Mouse (Mus musculus) liver, embryonic 14.5 days (tissue): ENCODE results near the gene Acot8. TPM values are rescaled to one million over a fixed set of nuclear protein-coding genes. Genes with fewer than 3 reads are reported as not detected.
A peak's percentile ranks its signal among the peaks of the same experiment; 100 is the strongest.

ENCODE experiments used
- ATAC-seq: fragments of 200-750 bp; cut with Nextera tagmentation; 2 replicates; pipeline ENCODE4 v1.8.0; 2017; ENCODE audit warnings: moderate number of reproducible peaks, mild to moderate bottlenecking, moderate library complexity; ENCODE audit not compliant: insufficient read depth
- DNase-seq, 3 experiments: peaks; one replicate each; pipeline ENCODE4 v3.0.0-alpha.2; 2012 to 2013; ENCODE audit warnings: low read depth in 3 of 3, low spot score in 3 of 3
- H3K27ac ChIP-seq: fragments of 300-500 bp; sonication (generic); 2 replicates; pipeline ENCODE4 v1.5.1; 2014; ENCODE audit warnings: moderate library complexity, mild to moderate bottlenecking, control low read depth, inconsistent platforms
- H3K27me3 ChIP-seq: fragments of 300-500 bp; sonication (generic); 2 replicates; pipeline ENCODE4 v1.6.1; 2014; ENCODE audit warnings: mild to moderate bottlenecking, low read length, moderate library complexity; ENCODE audit not compliant: control insufficient read depth, insufficient read depth
- H3K36me3 ChIP-seq: fragments of 300-500 bp; sonication (generic); replicated peaks from 2 replicates; pipeline ENCODE4 v1.6.1; 2014; ENCODE audit warnings: low read depth; ENCODE audit not compliant: control insufficient read depth, insufficient read depth
- H3K4me1 ChIP-seq, 2 experiments: fragments of 200-500 bp in 1 of 2; fragments of 300-500 bp in 1 of 2; sonication (generic) in 1 of 2; replicated peaks; 2 replicates each; pipeline ENCODE4 v1.6.1; 2012 to 2014; ENCODE audit warnings: antibody characterized with exemption in 1 of 2, inconsistent platforms in 1 of 2, low read length in 1 of 2; ENCODE audit not compliant: control insufficient read depth in 2 of 2, insufficient read depth in 2 of 2
- H3K4me2 ChIP-seq: fragments of 300-500 bp; sonication (generic); 2 replicates; pipeline ENCODE4 v1.6.1; 2014; ENCODE audit warnings: low read depth, mild to moderate bottlenecking, control low read depth, moderate library complexity
- H3K4me3 ChIP-seq, 2 experiments: fragments of 200-500 bp in 1 of 2; fragments of 300-500 bp in 1 of 2; sonication (generic) in 1 of 2; 2 replicates each; pipeline ENCODE4 v1.5.1; 2012 to 2014; ENCODE audit warnings: low read depth in 2 of 2, low read length in 2 of 2, mild to moderate bottlenecking in 2 of 2, control low read depth in 1 of 2, inconsistent platforms in 1 of 2, moderate library complexity in 1 of 2; ENCODE audit not compliant: insufficient read depth in 1 of 2
- H3K9ac ChIP-seq: fragments of 300-500 bp; sonication (generic); replicated peaks from 2 replicates; pipeline ENCODE4 v1.6.1; 2014; ENCODE audit warnings: mild to moderate bottlenecking, control low read depth, moderate library complexity
- H3K9me3 ChIP-seq: fragments of 300-500 bp; sonication (generic); 2 replicates; pipeline ENCODE4 v1.6.1; 2016; ENCODE audit warnings: low read length, mixed read lengths; ENCODE audit not compliant: control insufficient read depth
- CTCF ChIP-seq: IDR thresholded peaks from 2 replicates; pipeline ENCODE4 v1.5.1; 2016; ENCODE audit warnings: antibody characterized with exemption, low read depth, control low read depth
- EP300 ChIP-seq: IDR thresholded peaks from 2 replicates; pipeline ENCODE4 v1.6.1; 2016; ENCODE audit warnings: antibody characterized with exemption, low read depth
- WGBS: fragments of 180-500 bp; shearing (Covaris S2); extraction: QIAGEN DNeasy Blood & Tissue Kit; methylation state at CpG from one replicate; pipeline ENCODE4 v1.1.7; 2014; ENCODE audit not compliant: insufficient replicate concordance; 5-methylcytosine and 5-hydroxymethylcytosine counted together
- polyA plus RNA-seq, 2 experiments: library from polyadenylated mRNA; depleted of rRNA in 1 of 2; stranded (reverse) in 1 of 2; unstranded in 1 of 2; fragments of >200 nt; fragmentation: Nextera tagmentation in 1 of 2; extraction: Ambion mirVana in 1 of 2; gene quantifications; 2 replicates each; pipeline versions ENCODE4 v1.2.1 to v1.2.3; 2012 to 2014

Gene Acot8
- polyA plus RNA-seq, 2 experiments, result 13.5 to 20.6 TPM

DNA sequence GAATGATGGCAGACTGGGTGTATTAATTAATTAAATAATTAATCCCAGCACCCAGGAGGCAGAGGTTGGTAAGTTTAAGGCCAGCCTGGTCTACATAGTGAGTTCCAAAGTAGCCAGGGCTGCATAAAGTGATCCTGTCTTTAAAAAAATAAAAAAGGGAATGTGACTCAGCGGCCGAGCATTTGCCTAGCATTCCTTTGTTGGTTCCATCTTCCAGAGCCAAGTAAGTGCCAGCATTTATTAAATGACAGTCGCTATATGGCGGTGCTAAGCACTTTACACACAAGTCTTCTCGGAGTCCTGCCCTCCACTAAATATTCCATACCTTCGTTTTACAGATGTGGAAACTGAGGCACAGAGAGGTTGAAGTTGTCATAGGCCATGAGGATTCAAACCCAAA, 28.6 kb downstream of the Acot8 start:
- ATAC-seq, result no peak
- H3K4me2 ChIP-seq, result no peak overlapping the region
- DNase-seq, result no peak
- H3K4me1 ChIP-seq, result peaks cover 24 to 28% of the 10 kb centered on the region in 2 experiments
- H3K4me3 ChIP-seq, result no peak overlapping the region
- H3K27ac ChIP-seq, result no peak overlapping the region
- no peak overlapping the region for H3K9ac ChIP-seq
- H3K9me3 ChIP-seq, result no peaks in the 10 kb centered on the region
- H3K27me3 ChIP-seq, result peaks cover 21% of the 10 kb centered on the region; the same call in 1 of the 2 replicates
- peaks cover 23% of the 10 kb centered on the region for H3K36me3 ChIP-seq
- TF ChIP-seq CTCF (no peak), EP300 (no peak)
- 70% methylated on average over 6 of the region's 6 CpGs for WGBS

DNA sequence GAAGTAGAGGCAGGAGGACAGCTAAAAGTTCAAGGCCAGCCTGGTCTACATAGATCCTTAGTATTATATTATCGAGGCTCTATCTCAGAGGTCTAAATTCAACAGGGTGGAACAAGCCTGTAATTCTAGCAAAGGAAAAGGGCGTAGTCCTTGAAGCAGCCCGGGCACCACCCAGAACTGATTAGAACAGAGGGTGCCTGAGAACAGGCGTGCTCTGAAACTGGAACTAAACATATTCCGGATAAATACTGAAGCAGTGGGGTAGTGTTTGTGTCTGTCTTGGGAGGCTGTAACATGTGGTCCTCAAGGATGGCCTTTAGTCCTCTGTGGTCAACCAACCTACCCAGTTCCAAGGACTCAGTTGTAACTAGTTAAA, 30.7 kb downstream of the Acot8 start:
- H3K9me3 ChIP-seq, result no peaks in the 10 kb centered on the region
- H3K36me3 ChIP-seq, result peaks cover 30% of the 10 kb centered on the region
- peak overlapping the region; percentile 16 to 91; a peak in 3 of 4 replicates for H3K4me3 ChIP-seq
- H3K4me1 ChIP-seq, result peaks cover 25 to 31% of the 10 kb centered on the region in 2 experiments
- 20% methylated on average over 5 of the region's 5 CpGs for WGBS
- peak overlapping the region; percentile 92 for H3K27ac ChIP-seq
- peak; percentile 56 to 70 (median 59) for DNase-seq
- peaks cover 16% of the 10 kb centered on the region; the same call in 1 of the 2 replicates for H3K27me3 ChIP-seq
- peak; percentile 41 for ATAC-seq
- H3K4me2 ChIP-seq, result peak overlapping the region; percentile 86
- H3K9ac ChIP-seq, result peak overlapping the region; percentile 31
- TF ChIP-seq CTCF (no peak), EP300 (peak; percentile 49; the same call in 1 of the 2 replicates)

DNA sequence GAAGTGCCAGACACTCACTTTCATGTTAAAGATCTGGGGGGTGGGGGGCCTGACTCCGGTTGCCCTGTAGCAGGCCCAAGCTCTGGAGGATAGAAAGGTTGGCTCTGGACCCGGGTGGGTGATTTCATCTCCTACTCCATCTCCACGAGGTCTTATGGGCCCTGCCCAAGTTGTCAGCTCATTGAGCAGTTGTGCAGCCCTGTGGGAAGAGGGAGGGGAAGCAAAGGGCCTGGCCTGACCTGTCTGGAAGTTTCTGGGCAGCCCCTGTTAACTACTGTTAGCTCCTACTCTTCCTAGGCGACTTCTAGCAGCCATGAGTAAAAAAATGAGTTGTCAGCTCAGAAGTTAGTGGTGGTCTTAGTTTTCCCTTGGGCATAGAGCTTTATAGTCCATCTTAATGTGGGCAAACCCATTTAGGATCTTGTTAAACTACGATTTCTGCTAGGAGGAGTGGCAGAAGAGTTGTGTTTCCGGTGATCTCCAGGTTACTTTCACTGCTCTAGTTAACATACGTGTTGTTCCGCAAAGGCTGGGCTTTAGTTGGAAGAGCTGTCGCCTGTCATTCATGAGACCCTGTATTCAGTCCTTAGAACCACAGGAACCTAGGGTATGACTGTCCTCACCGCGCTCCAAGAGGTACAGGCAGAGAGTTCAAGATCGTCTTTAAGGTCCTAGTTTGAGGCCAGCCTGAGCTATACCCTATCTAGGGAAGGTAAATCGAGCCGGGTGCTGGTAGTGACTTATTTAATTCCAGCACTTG, 31.3 kb downstream of the Acot8 start:
- peak overlapping the region; percentile 92 for H3K27ac ChIP-seq
- ATAC-seq, result no peak
- TF ChIP-seq EP300, result no peak
- TF ChIP-seq CTCF, result no peak
- WGBS, result 56% methylated on average over 14 of the region's 14 CpGs
- H3K9ac ChIP-seq, result peak overlapping the region; percentile 31
- peak overlapping the region; percentile 41 to 91 for H3K4me3 ChIP-seq
- DNase-seq, result no peak
- H3K27me3 ChIP-seq, result peaks cover 16% of the 10 kb centered on the region; the same call in 1 of the 2 replicates
- H3K4me1 ChIP-seq, result peaks cover 25 to 32% of the 10 kb centered on the region in 2 experiments
- H3K4me2 ChIP-seq, result peak overlapping the region; percentile 86
- H3K36me3 ChIP-seq, result peaks cover 31% of the 10 kb centered on the region
- no peaks in the 10 kb centered on the region for H3K9me3 ChIP-seq

DNA sequence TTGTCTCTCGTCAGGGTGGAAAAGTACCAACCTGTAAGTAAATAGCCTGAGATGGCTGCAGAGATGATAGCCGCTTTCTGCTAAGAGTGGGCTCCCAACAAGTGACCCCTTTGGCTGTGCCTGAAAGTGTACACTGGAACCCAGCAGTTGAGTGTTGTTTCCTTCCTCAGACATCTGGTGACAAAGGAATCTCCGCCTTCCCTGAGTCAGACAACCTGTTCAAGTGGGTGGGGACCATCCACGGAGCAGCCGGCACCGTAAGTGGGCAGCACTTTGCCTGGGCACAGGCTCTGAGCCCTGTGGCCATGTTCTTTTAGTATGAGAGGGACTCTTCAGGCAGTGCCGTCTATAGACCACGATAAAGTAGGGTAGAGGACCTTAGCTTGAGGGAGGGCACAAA, 33.6 kb downstream of the Acot8 start:
- TF ChIP-seq EP300, result no peak
- TF ChIP-seq CTCF, result no peak
- Histone ChIP-seq H3K27ac (peak overlapping the region; percentile 92), H3K4me2 (peak overlapping the region; percentile 86), H3K4me3 (peak overlapping the region; percentile 88 to 91), H3K36me3 (peaks cover 53% of the 10 kb centered on the region), H3K4me1 (peaks cover 29 to 34% of the 10 kb centered on the region in 2 experiments), H3K9me3 (no peaks in the 10 kb centered on the region), H3K27me3 (no peaks in the 10 kb centered on the region), H3K9ac (peak overlapping the region; percentile 98)
- ATAC-seq (no peak), DNase-seq (no peak)
- WGBS, result 62% methylated on average over 8 of the region's 8 CpGs

DNA sequence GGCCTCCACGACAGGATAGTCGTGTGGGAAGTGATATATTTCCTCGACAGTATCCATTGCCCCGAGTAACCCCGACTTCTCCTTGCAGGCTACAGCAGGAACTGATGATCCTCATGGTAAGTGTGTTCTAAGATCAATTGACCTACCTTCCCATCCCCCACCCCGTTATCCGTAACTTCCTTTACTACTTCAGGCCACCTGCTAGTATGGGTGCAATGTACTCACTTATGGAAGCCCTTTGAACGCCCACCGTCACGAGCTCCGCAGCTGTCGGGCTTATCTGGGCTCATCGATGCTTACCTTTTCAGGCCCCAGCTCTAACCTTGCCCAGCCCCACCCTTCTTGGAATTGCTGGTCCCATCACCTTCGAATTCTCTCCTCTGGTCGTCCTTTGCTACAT, 34.4 kb downstream of the Acot8 start:
- under 1% methylated on average over 15 of the region's 15 CpGs for WGBS
- peaks cover 29 to 34% of the 10 kb centered on the region in 2 experiments for H3K4me1 ChIP-seq
- TF ChIP-seq EP300, result no peak
- TF ChIP-seq CTCF, result no peak
- peaks cover 62% of the 10 kb centered on the region for H3K36me3 ChIP-seq
- peak overlapping the region; percentile 98 for H3K9ac ChIP-seq
- peak overlapping the region; percentile 92 for H3K27ac ChIP-seq
- H3K9me3 ChIP-seq, result no peaks in the 10 kb centered on the region
- ATAC-seq (peak; percentile 9; the same call in 1 of the 2 replicates), DNase-seq (peak in 1 of 3 experiments; percentile 41)
- H3K27me3 ChIP-seq, result no peaks in the 10 kb centered on the region
- H3K4me2 ChIP-seq, result peak overlapping the region; percentile 86
- peak overlapping the region; percentile 88 to 91 for H3K4me3 ChIP-seq
